Mouse (Mus musculus): ENCODE results near the gene Asb9. TPM values are rescaled to one million over a fixed set of nuclear protein-coding genes. Genes with fewer than 3 reads are reported as not detected.

Gene Asb9
- polyA plus RNA-seq (2016; fragmentation: Nextera tagmentation; extraction: Ambion mirVana), result 1.5 and 2.7 TPM in 2 replicates

- peak; percentile 38 for DNase-seq (ENCODE audit: low spot score)
- Histone ChIP-seq H3K4me3 (no peak within 1 kb of the TSS), H3K27me3 (ENCODE audit: low read depth, poor library complexity, severe bottlenecking) (peaks cover 96% of the 10 kb centered on the region), H3K4me1 (peaks cover 13% of the 10 kb centered on the region), H3K9me3 (replicated peaks) (no peaks in the 10 kb centered on the region), H3K27ac (peak within 1 kb of the TSS; percentile 67), H3K36me3 (no peaks in the 10 kb centered on the region)
- WGBS, result 62% methylated on average over 10 of the region's 10 CpGs
Measured at GRCm38 (mm10) chrX:164505709-164506498, at the start of gene Asb9. Gene Asb9 (plus strand): TSS chrX:164506327.

GRCm38 (mm10) chrX:164459205-164459878, 46.8 kb upstream of the Asb9 start:
- 75% methylated on average over 6 of the region's 6 CpGs for WGBS
- H3K4me1 ChIP-seq, result no peaks in the 10 kb centered on the region
- H3K27me3 ChIP-seq (ENCODE audit: low read depth, poor library complexity, severe bottlenecking), result peaks cover 43% of the 10 kb centered on the region
- no peaks in the 10 kb centered on the region for H3K9me3 ChIP-seq (replicated peaks)
- no peak overlapping the region for H3K4me3 ChIP-seq
- DNase-seq (ENCODE audit: low spot score), result no peak
- no peaks in the 10 kb centered on the region for H3K36me3 ChIP-seq
- no peak overlapping the region for H3K27ac ChIP-seq

- H3K27me3 ChIP-seq (ENCODE audit: low read depth, poor library complexity, severe bottlenecking), result peaks cover 69% of the 10 kb centered on the region
- 73% methylated on average over 2 of the region's 2 CpGs for whole genome bisulfite sequencing
- DNase-seq (ENCODE audit: low spot score), result no peak
Measured at GRCm38 (mm10) chrX:164502258-164502657, 3.9 kb upstream of the Asb9 start.

GRCm38 (mm10) chrX:164507068-164507467, 941 bp downstream of the Asb9 start:
- Histone ChIP-seq H3K4me3 (no peak overlapping the region), H3K27me3 (ENCODE audit: low read depth, poor library complexity, severe bottlenecking) (peaks cover 98% of the 10 kb centered on the region), H3K9me3 (replicated peaks) (no peaks in the 10 kb centered on the region), H3K4me1 (peaks cover 13% of the 10 kb centered on the region), H3K27ac (no peak overlapping the region), H3K36me3 (no peaks in the 10 kb centered on the region)
- WGBS, result 90% methylated on average over 4 of the region's 4 CpGs
- no peak for DNase-seq (ENCODE audit: low spot score)

More at GRCm38 (mm10) chrX:164502258-164502657, 3.9 kb upstream of the Asb9 start:
- Histone ChIP-seq H3K4me3 (no peak overlapping the region), H3K27ac (no peak overlapping the region), H3K9me3 (replicated peaks) (no peaks in the 10 kb centered on the region), H3K4me1 (peaks cover 13% of the 10 kb centered on the region), H3K36me3 (no peaks in the 10 kb centered on the region)

- Histone ChIP-seq H3K4me1 (peaks cover 13% of the 10 kb centered on the region), H3K27ac (no peak overlapping the region), H3K9me3 (replicated peaks) (no peaks in the 10 kb centered on the region), H3K4me3 (no peak overlapping the region), H3K36me3 (no peaks in the 10 kb centered on the region), H3K27me3 (ENCODE audit: low read depth, poor library complexity, severe bottlenecking) (peaks cover 99% of the 10 kb centered on the region)
- WGBS, result 61% methylated on average over 3 of the region's 3 CpGs
- no peak for DNase-seq (ENCODE audit: low spot score)
Measured at GRCm38 (mm10) chrX:164508728-164509127, 2.6 kb downstream of the Asb9 start.

- DNase-seq (ENCODE audit: low spot score), result no peak
Measured at GRCm38 (mm10) chrX:164522138-164522537, 16.0 kb downstream of the Asb9 start.

GRCm38 (mm10) chrX:164526566-164526965, 20.4 kb downstream of the Asb9 start:
- no peaks in the 10 kb centered on the region for H3K36me3 ChIP-seq
- H3K9me3 ChIP-seq (replicated peaks), result no peaks in the 10 kb centered on the region
- H3K4me3 ChIP-seq, result no peak overlapping the region
- no peaks in the 10 kb centered on the region for H3K4me1 ChIP-seq
- DNase-seq (ENCODE audit: low spot score), result no peak
- WGBS, result 50% methylated on average over 1 of the region's 1 CpGs
- H3K27ac ChIP-seq, result no peak overlapping the region
- H3K27me3 ChIP-seq (ENCODE audit: low read depth, poor library complexity, severe bottlenecking), result peaks cover 92% of the 10 kb centered on the region

More at GRCm38 (mm10) chrX:164522138-164522537, 16.0 kb downstream of the Asb9 start:
- Histone ChIP-seq H3K36me3 (no peaks in the 10 kb centered on the region), H3K27ac (no peak overlapping the region), H3K27me3 (ENCODE audit: low read depth, poor library complexity, severe bottlenecking) (peaks cover 68% of the 10 kb centered on the region), H3K9me3 (replicated peaks) (no peaks in the 10 kb centered on the region), H3K4me1 (no peaks in the 10 kb centered on the region), H3K4me3 (no peak overlapping the region)

GRCm38 (mm10) chrX:164541436-164542317, 35.5 kb downstream of the Asb9 start:
- WGBS, result 52% methylated on average over 11 of the region's 11 CpGs
- Histone ChIP-seq H3K4me3 (no peak overlapping the region), H3K9me3 (replicated peaks) (no peaks in the 10 kb centered on the region), H3K4me1 (no peaks in the 10 kb centered on the region), H3K27ac (no peak overlapping the region), H3K36me3 (no peaks in the 10 kb centered on the region), H3K27me3 (ENCODE audit: low read depth, poor library complexity, severe bottlenecking) (peaks cover 88% of the 10 kb centered on the region)
- no peak for DNase-seq (ENCODE audit: low spot score)

GRCm38 (mm10) chrX:164570195-164570594, 64.1 kb downstream of the Asb9 start:
- whole genome bisulfite sequencing, result 89% methylated on average over 1 of the region's 1 CpGs
- Histone ChIP-seq H3K4me3 (no peak overlapping the region), H3K4me1 (no peaks in the 10 kb centered on the region), H3K27me3 (ENCODE audit: low read depth, poor library complexity, severe bottlenecking) (peaks cover 30% of the 10 kb centered on the region; the same call in 1 of the 2 replicates), H3K9me3 (replicated peaks) (no peaks in the 10 kb centered on the region), H3K27ac (no peak overlapping the region), H3K36me3 (no peaks in the 10 kb centered on the region)
- DNase-seq (ENCODE audit: low spot score), result no peak

GRCm38 (mm10) chrX:164576967-164577366, 70.8 kb downstream of the Asb9 start:
- Histone ChIP-seq H3K4me3 (no peak overlapping the region), H3K9me3 (replicated peaks) (no peaks in the 10 kb centered on the region), H3K27ac (no peak overlapping the region), H3K4me1 (no peaks in the 10 kb centered on the region), H3K36me3 (no peaks in the 10 kb centered on the region), H3K27me3 (ENCODE audit: low read depth, poor library complexity, severe bottlenecking) (peaks cover 51% of the 10 kb centered on the region)
- no peak for DNase-seq (ENCODE audit: low spot score)
- 63% methylated on average over 3 of the region's 3 CpGs for WGBS
